Mouse (Mus musculus) CH12.LX (cell line): Measurements from ENCODE around the gene Pttg1ip.

Source experiments
- CTCF ChIP-seq, 2 experiments: IDR thresholded peaks in 1 of 2; conservative IDR thresholded peaks in 1 of 2; 2 replicates each; pipeline ENCODE4 v1.5.1; 2011 to 2012; ENCODE audit warnings: low read depth in 2 of 2, low read length in 2 of 2, improper control_type of control experiment in 1 of 2, inconsistent platforms in 1 of 2, mild to moderate bottlenecking in 1 of 2, moderate library complexity in 1 of 2
- E2F4 ChIP-seq: IDR thresholded peaks from 2 replicates; pipeline ENCODE4 v1.6.1; 2011; ENCODE audit warnings: low read depth, low read length, improper control_type of control experiment; ENCODE audit not compliant: insufficient replicate concordance
- HCFC1 ChIP-seq: IDR thresholded peaks from 2 replicates; pipeline ENCODE4 v1.6.1; 2012; ENCODE audit warnings: low read depth, mild to moderate bottlenecking, inconsistent platforms, low read length, improper control_type of control experiment
- KAT2A ChIP-seq: IDR thresholded peaks from 2 replicates; pipeline ENCODE4 v1.6.1; 2012; ENCODE audit warnings: low read length, improper control_type of control experiment, inconsistent platforms; ENCODE audit not compliant: insufficient replicate concordance
- MAX ChIP-seq: IDR thresholded peaks from 2 replicates; pipeline ENCODE4 v1.6.1; 2011; ENCODE audit warnings: low read length, improper control_type of control experiment
- MXI1 ChIP-seq: IDR thresholded peaks from 2 replicates; pipeline ENCODE4 v1.6.1; 2011; ENCODE audit warnings: mild to moderate bottlenecking, low read depth, low read length, improper control_type of control experiment
- NELFE ChIP-seq: IDR thresholded peaks from 2 replicates; pipeline ENCODE4 v1.6.1; 2011; ENCODE audit warnings: low read depth, low read length, improper control_type of control experiment
- POLR2A ChIP-seq: IDR thresholded peaks from 2 replicates; pipeline ENCODE4 v1.6.1; 2011; ENCODE audit warnings: low read depth, mild to moderate bottlenecking, improper control_type of control experiment, low read length
- USF1 ChIP-seq: IDR thresholded peaks from 2 replicates; pipeline ENCODE4 v1.6.1; 2014; ENCODE audit warnings: low read depth, mild to moderate bottlenecking, inconsistent platforms, low read length, improper control_type of control experiment
- USF2 ChIP-seq: conservative IDR thresholded peaks from 2 replicates; pipeline ENCODE4 v1.6.1; 2011; ENCODE audit warnings: low read depth, low read length, improper control_type of control experiment
- ZC3H11A ChIP-seq: IDR thresholded peaks from 2 replicates; pipeline ENCODE4 v1.6.1; 2012; ENCODE audit warnings: low read depth, mild to moderate bottlenecking, inconsistent platforms, low read length, improper control_type of control experiment
- ZMIZ1 ChIP-seq: IDR thresholded peaks from 2 replicates; pipeline ENCODE4 v1.6.1; 2012; ENCODE audit warnings: low read depth, mild to moderate bottlenecking, inconsistent platforms, low read length, improper control_type of control experiment

DNA sequence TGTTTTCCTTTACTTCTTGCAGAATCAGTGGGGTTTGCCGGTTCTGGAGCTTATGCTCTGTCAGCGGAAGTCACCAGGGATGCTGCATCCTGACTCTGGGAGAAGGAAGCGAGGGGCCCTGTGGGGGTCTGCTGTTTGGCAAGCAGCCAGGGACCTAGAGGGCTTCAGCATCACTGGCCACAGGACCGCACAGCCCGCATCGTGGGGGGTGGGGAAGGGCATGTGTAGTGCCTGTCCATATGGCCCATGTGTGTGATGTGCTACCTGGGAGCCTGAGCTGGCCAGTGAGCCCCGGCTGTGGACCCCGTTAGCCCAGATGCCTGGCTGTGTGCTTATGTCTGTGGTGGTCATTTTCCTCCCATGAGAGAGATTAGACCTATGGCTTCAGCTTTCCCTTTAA is 8.2 kb downstream of the Pttg1ip start:
- no peak for TF ChIP-seq CTCF (conservative IDR thresholded peaks at IDR 0.05 in 1 of 2, IDR thresholded peaks at IDR 0.05 in 1 of 2; ENCODE audit: low read depth in 2 of 2, low read length in 2 of 2)
- TF ChIP-seq USF2: no peak
- no peak for TF ChIP-seq POLR2A
- no peak for TF ChIP-seq ZMIZ1
- no peak for TF ChIP-seq ZC3H11A
- TF ChIP-seq USF1: no peak
- no peak for TF ChIP-seq NELFE
- no peak for TF ChIP-seq E2F4
- TF ChIP-seq MAX: no peak
- TF ChIP-seq MXI1: no peak
- TF ChIP-seq KAT2A: no peak
- no peak for TF ChIP-seq HCFC1
